Mouse (Mus musculus): ENCODE measurements around the gene Lrrc45.
"Not testable (repeated sequence)": the region's sequence is repeated elsewhere in the genome, so short reads cannot be mapped to it uniquely, and the experiment has no call there.

Lrrc45 gene

DNA sequence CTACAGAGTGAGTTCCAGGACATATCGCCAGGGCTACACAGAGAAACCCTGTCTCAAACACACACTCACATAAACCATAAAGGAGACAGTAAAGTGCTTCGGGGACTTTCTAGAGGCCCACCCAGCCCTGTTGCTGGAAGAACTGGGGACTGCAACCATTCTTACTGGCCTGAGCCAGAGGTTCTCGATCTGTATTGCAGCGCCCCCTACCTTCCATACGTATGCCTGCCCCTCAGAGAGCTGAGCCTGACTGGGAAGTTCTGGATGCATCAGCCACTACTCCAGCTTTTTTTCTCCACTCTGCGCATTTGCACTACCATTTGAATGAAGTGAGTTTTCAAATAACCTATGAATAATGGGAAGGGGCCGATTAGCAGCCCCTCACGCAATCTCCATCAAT, 35.7 kb downstream of the Lrrc45 start:
- in situ Hi-C loops (cut with MboI; ENCODE audit: low pct_unique_long_range_greater_than_20kb in 1 of 2, low sequenced_read_pairs in 2 of 2, unreplicated experiment in 1 of 2): no loop called here

DNA sequence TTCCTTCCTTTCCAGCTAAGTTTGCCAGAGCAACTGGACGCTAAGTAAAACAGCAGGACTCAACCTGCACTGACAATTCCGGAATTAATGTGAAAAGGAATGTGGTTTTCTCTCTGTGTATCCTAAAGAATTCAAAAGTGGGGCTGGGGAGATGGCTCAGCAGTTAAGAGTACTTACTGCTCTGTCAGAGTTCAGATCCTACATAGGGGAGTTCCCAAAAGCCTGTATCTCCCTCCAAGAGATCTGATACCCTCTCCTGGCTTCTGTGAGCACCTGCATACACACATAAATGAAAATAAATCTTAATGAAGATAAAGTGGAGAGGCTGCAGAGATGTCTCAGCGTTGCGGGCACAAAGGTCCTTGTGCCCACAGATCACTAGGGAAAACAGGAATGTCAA, 37.9 kb downstream of the Lrrc45 start:
- in situ Hi-C loops (cut with MboI; ENCODE audit: low pct_unique_long_range_greater_than_20kb in 1 of 2, low sequenced_read_pairs in 2 of 2, unreplicated experiment in 1 of 2): no loop called here

DNA sequence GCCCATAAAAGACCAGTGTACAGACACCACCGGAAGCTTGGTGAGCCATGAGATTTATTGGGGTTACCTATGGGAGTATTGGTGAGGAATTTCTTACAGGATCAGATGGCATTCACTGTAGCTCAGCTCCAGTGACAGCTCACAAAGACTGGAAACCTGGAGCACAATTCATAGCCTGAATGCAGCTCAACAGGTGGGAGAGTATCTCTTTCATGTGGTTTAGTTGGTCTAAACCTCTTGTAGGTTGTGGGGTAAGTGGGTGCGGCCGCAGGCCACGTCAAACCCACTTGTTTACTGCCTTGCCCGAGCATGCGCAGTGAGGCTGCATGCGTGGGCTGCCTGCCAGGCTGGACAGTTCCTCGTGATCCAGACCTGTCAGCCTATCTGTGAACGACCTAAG, 46.5 kb downstream of the Lrrc45 start:
- in situ Hi-C loops (cut with MboI; ENCODE audit: low pct_unique_long_range_greater_than_20kb in 1 of 2, low sequenced_read_pairs in 2 of 2, unreplicated experiment in 1 of 2): no loop called here

DNA sequence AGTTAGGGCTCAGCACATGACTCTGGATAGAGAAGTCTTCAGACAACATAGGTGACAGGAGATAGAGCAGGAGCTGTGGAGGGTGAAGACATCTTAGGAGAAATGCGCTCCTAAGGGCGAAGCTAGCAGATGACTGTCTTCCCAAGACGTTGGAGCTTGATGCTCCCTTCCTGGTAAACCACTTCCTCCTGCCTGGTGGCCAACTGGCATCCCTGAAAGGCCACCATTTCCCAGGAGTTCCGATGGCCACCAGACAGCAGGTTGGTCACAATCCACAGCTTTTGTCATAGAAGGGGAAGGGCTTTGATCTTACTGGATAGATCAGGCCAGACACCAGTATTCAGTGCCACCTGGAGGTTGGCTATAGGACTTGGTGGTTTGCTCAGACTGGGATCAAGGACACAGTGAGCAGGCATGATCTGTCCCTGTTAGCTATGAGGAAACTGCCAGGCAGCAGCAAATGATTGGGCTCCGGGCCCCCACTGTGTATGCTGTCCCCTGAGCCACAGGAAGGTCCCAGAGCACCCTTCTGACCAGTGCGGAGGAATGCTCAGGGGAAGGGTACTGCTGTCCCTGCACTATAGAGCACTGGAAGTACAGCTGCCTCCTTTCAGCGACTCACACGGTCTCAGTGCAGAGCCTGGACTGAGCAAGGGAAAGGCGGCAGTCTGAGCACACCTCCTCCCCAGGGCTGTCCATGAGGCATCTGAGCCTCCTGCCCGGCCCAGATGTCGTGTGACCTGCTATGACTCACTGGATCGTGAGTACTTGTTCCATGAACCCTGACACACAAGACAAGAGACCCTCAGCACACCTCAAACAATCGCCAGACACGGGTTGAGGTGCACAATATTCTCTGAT, 48.3 kb downstream of the Lrrc45 start:
- in situ Hi-C loops (cut with MboI; ENCODE audit: low pct_unique_long_range_greater_than_20kb in 1 of 2, low sequenced_read_pairs in 2 of 2, unreplicated experiment in 1 of 2): no loop called here

GRCm38 (mm10) chr11:120762672-120763041, 48.9 kb downstream of the Lrrc45 start, which contains the start of gene Hmga1b:
TSS of gene Hmga1b (plus strand) at chr11:120762794.
- in situ Hi-C loops (cut with MboI; ENCODE audit: low pct_unique_long_range_greater_than_20kb in 1 of 2, low sequenced_read_pairs in 2 of 2, unreplicated experiment in 1 of 2): not testable (repeated sequence)

- in situ Hi-C loops (cut with MboI; ENCODE audit: low pct_unique_long_range_greater_than_20kb in 1 of 2, low sequenced_read_pairs in 2 of 2, unreplicated experiment in 1 of 2): not testable (repeated sequence)
Measured at GRCm38 (mm10) chr11:120763121-120763999, 49.6 kb downstream of the Lrrc45 start.

DNA sequence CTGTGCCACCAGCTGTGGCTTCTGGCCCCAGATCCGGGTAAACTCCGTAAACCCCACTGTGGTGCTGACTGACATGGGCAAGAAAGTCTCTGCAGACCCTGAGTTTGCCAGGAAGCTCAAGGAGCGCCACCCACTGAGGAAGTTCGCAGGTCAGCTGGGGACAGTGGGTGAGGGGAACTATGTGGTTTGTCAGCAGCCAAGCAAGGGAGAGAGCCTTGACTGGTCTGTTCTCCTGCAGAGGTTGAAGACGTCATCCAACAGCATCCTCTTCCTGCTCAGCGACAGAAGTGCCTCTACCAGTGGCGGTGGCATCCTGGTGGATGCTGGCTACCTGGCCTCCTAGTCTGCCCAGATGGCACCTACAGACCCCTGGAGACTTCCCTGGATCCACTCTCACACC, 53.3 kb downstream of the Lrrc45 start:
- in situ Hi-C loops (cut with MboI; ENCODE audit: low pct_unique_long_range_greater_than_20kb in 1 of 2, low sequenced_read_pairs in 2 of 2, unreplicated experiment in 1 of 2): loop anchor here in 1 of 2 experiments (5.0 kb wide), 1 partner anchor 40 kb away; the partner anchor contains the start of gene Dcxr

DNA sequence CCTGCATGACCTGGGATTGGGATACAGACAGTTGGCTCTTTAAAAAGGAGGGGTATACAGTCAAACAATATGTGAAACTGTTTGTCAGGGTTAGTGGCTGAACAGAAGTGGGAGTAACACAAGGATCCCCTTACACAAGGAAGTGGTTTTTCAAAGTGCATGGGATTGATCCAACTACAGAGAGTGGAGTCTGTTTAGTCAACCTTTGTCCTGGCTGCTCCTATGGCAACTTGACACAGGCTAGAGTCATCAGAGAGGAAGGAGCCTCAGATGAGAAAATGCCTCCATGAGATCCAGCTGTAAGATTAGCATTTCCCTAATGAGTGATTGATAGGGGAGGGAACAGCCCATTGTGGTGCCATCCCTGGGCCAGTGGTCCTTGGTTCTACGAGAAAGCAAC, 54.5 kb downstream of the Lrrc45 start:
- in situ Hi-C loops (cut with MboI; ENCODE audit: low pct_unique_long_range_greater_than_20kb in 1 of 2, low sequenced_read_pairs in 2 of 2, unreplicated experiment in 1 of 2): loop anchor here in 1 of 2 experiments (5.0 kb wide), 1 partner anchor 41 kb away; the partner anchor contains the start of gene Dcxr
